Mouse (Mus musculus): ENCODE results near the gene Fth1. TPM values are rescaled to one million over a fixed set of nuclear protein-coding genes. Genes with fewer than 3 reads are reported as not detected.
A peak's percentile ranks its signal among the peaks of the same experiment; 100 is the strongest.

Gene Fth1
- polyA plus RNA-seq, 1 experiment from 2014 or later: 2,906 TPM

GRCm38 (mm10) chr19:10021981-10022380, 41.6 kb downstream of the Fth1 start:
- ATAC-seq (replicated peaks; ENCODE audit: low FRiP score, low read depth): no peak
- Histone ChIP-seq H3K27me3 (ENCODE audit: insufficient read depth, low read length) (no peaks in the 10 kb centered on the region), H3K9ac (ENCODE audit: low read depth, low read length) (no peak overlapping the region), H3K4me1 (replicated peaks; ENCODE audit: insufficient read depth, low read length) (peaks cover 27% of the 10 kb centered on the region), H3K4me2 (ENCODE audit: low read length) (no peak overlapping the region), H3K36me3 (ENCODE audit: insufficient read depth, low read length) (no peaks in the 10 kb centered on the region), H3K4me3 (replicated peaks; ENCODE audit: low read depth, low read length) (no peak overlapping the region), H3K9me3 (replicated peaks; ENCODE audit: low read length) (no peaks in the 10 kb centered on the region), H3K27ac (no peak overlapping the region)
- WGBS: 53% methylated on average over 2 of the region's 2 CpGs
- no peak for TF ChIP-seq CTCF (IDR thresholded peaks at IDR 0.05; ENCODE audit: low read depth)
- DNase-seq (ENCODE audit: low spot score): no peak

- H3K4me1 ChIP-seq (replicated peaks; ENCODE audit: insufficient read depth, low read length): peaks cover 27% of the 10 kb centered on the region
- ATAC-seq (replicated peaks; ENCODE audit: low FRiP score, low read depth): no peak
- H3K27me3 ChIP-seq (ENCODE audit: insufficient read depth, low read length): no peaks in the 10 kb centered on the region
- peak overlapping the region; percentile 80 for H3K27ac ChIP-seq
- TF ChIP-seq CTCF (IDR thresholded peaks at IDR 0.05; ENCODE audit: low read depth): peak; percentile 80
- WGBS: 64% methylated on average over 5 of the region's 5 CpGs
- no peak overlapping the region for H3K4me2 ChIP-seq (ENCODE audit: low read length)
- H3K9ac ChIP-seq (ENCODE audit: low read depth, low read length): no peak overlapping the region
- no peaks in the 10 kb centered on the region for H3K9me3 ChIP-seq (replicated peaks; ENCODE audit: low read length)
- H3K4me3 ChIP-seq (replicated peaks; ENCODE audit: low read depth, low read length): no peak overlapping the region
- 0 out of 2 replicates have a peak, but pooled peaks cover 4% of the 10 kb centered on the region for H3K36me3 ChIP-seq (ENCODE audit: insufficient read depth, low read length)
- DNase-seq (ENCODE audit: low spot score): peak; percentile 82
Observed at GRCm38 (mm10) chr19:10022414-10023303, 42.3 kb downstream of the Fth1 start.

- ATAC-seq (replicated peaks; ENCODE audit: low FRiP score, low read depth): no peak
- WGBS: 58% methylated on average over 9 of the region's 9 CpGs
- Histone ChIP-seq H3K4me3 (replicated peaks; ENCODE audit: low read depth, low read length) (no peak overlapping the region), H3K36me3 (ENCODE audit: insufficient read depth, low read length) (0 out of 2 replicates have a peak, but pooled peaks cover 10% of the 10 kb centered on the region), H3K9me3 (replicated peaks; ENCODE audit: low read length) (no peaks in the 10 kb centered on the region), H3K4me2 (ENCODE audit: low read length) (no peak overlapping the region), H3K9ac (ENCODE audit: low read depth, low read length) (no peak overlapping the region), H3K27ac (peak overlapping the region; percentile 80), H3K27me3 (ENCODE audit: insufficient read depth, low read length) (no peaks in the 10 kb centered on the region), H3K4me1 (replicated peaks; ENCODE audit: insufficient read depth, low read length) (peaks cover 26% of the 10 kb centered on the region)
- peak; percentile 34 for DNase-seq (ENCODE audit: low spot score)
- TF ChIP-seq CTCF (IDR thresholded peaks at IDR 0.05; ENCODE audit: low read depth): no peak
Observed at GRCm38 (mm10) chr19:10023304-10023758, 42.9 kb downstream of the Fth1 start.

GRCm38 (mm10) chr19:10025169-10025875, 44.9 kb downstream of the Fth1 start:
- no peak for ATAC-seq (replicated peaks; ENCODE audit: low FRiP score, low read depth)
- Histone ChIP-seq H3K9ac (ENCODE audit: low read depth, low read length) (peak overlapping the region; percentile 18; the same call in 1 of the 2 replicates), H3K36me3 (ENCODE audit: insufficient read depth, low read length) (0 out of 2 replicates have a peak, but pooled peaks cover 11% of the 10 kb centered on the region), H3K9me3 (replicated peaks; ENCODE audit: low read length) (no peaks in the 10 kb centered on the region), H3K27me3 (ENCODE audit: insufficient read depth, low read length) (no peaks in the 10 kb centered on the region), H3K4me2 (ENCODE audit: low read length) (no peak overlapping the region), H3K4me3 (replicated peaks; ENCODE audit: low read depth, low read length) (no peak overlapping the region), H3K4me1 (replicated peaks; ENCODE audit: insufficient read depth, low read length) (peaks cover 20% of the 10 kb centered on the region), H3K27ac (peak overlapping the region; percentile 72)
- 13% methylated on average over 8 of the region's 8 CpGs for WGBS
- TF ChIP-seq CTCF (IDR thresholded peaks at IDR 0.05; ENCODE audit: low read depth): no peak
- peak; percentile 57 for DNase-seq (ENCODE audit: low spot score)

- Histone ChIP-seq H3K27ac (no peak overlapping the region), H3K4me3 (replicated peaks; ENCODE audit: low read depth, low read length) (no peak overlapping the region), H3K4me1 (replicated peaks; ENCODE audit: insufficient read depth, low read length) (peaks cover 4% of the 10 kb centered on the region; the same call in 1 of the 2 replicates), H3K36me3 (ENCODE audit: insufficient read depth, low read length) (0 out of 2 replicates have a peak, but pooled peaks cover 11% of the 10 kb centered on the region), H3K9ac (ENCODE audit: low read depth, low read length) (no peak overlapping the region), H3K4me2 (ENCODE audit: low read length) (no peak overlapping the region), H3K9me3 (replicated peaks; ENCODE audit: low read length) (no peaks in the 10 kb centered on the region), H3K27me3 (ENCODE audit: insufficient read depth, low read length) (no peaks in the 10 kb centered on the region)
- DNase-seq (ENCODE audit: low spot score): no peak
- 90% methylated on average over 2 of the region's 2 CpGs for WGBS
- no peak for ATAC-seq (replicated peaks; ENCODE audit: low FRiP score, low read depth)
- no peak for TF ChIP-seq CTCF (IDR thresholded peaks at IDR 0.05; ENCODE audit: low read depth)
Observed at GRCm38 (mm10) chr19:10029746-10030145, 49.3 kb downstream of the Fth1 start.
